Mouse (Mus musculus): Measurements from ENCODE around the gene Gnat1.

- TF ChIP-seq CTCF (IDR thresholded peaks at IDR 0.05; ENCODE audit: insufficient read depth, low read length), result no peak
- TF ChIP-seq POLR2A (IDR thresholded peaks at IDR 0.05; ENCODE audit: borderline replicate concordance, extremely low read depth, low read depth, low read length), result no peak
Observed at GRCm38 (mm10) chr9:107709096-107709696, 29.7 kb upstream of the Gnat1 start.
